In the genomic region with DNA sequence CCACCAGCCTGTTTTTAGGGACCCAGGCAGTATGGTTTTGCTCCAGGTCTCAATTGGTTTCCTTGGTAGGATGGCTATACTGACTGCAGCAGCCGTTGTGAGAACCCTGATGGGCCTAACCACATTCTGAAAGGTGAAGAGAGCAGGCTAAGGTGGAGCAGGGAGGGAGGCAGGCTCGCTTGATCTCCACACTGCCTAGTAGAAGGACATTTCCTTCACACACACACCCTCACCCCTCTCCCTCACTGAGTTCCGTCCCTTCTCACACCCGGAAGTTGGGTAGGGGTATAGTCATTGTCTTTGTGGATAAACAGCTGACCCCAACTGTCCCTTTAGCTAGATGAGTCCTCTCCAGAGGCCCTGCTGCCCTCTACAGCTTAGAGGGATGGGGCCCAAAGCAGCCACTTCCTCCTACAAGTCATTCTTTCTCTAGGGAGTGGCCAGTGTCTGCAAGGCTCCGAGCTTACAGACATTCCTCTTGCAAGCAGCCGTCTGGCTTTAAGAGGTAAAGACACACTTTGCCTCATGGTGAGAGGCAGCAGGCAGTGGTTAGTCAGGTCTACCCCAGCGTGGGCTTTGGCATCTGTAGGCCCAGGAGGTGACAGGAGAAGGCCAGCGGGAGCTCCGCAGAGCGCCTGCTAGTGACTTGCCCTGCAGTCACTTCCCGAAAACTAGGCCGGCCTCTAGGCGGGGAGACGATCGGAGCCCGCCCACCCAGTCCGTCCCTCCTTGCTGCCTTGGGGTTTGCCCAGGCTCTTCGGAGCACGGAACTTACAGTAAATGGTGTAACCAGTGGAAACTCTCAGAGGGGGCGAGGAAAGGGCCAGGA, we compare ENCODE assay signal across 1 mouse cellular context.
TF ChIP-seq lines count a peak whose summit lies in the region.

No protein-coding gene starts in this region.

TF ChIP-seq in C2C12, 6 proteins besides CTCF, POLR2A, EP300 and RAD21 (continued from another document):
- TF ChIP-seq MYOD1 (IDR thresholded peaks at IDR 0.05; ENCODE audit: control insufficient read depth, insufficient read length, low read depth): no peak
TF ChIP-seq in C2C12: peak in this region for 0.
